Mouse (Mus musculus) heart, embryonic 11.5 days (tissue): ENCODE measurements around the gene Klf16. TPM values are rescaled to one million over a fixed set of nuclear protein-coding genes. Genes with fewer than 3 reads are reported as not detected.
A peak's percentile ranks its signal among the peaks of the same experiment; 100 is the strongest.

Source experiments
- ATAC-seq: fragments of 200-750 bp; cut with Nextera tagmentation; replicated peaks from 2 replicates; pipeline ENCODE4 v1.8.0; 2017; ENCODE audit warnings: moderate library complexity; ENCODE audit not compliant: insufficient number of reproducible peaks, low FRiP score, low TSS enrichment
- H3K27ac ChIP-seq: fragments of 300-500 bp; sonication (generic); 2 replicates; pipeline ENCODE4 v1.5.1; 2014; ENCODE audit warnings: mild to moderate bottlenecking, low read depth, low read length
- H3K27me3 ChIP-seq: fragments of 300-500 bp; sonication (generic); 2 replicates; pipeline ENCODE4 v1.6.1; 2014; ENCODE audit warnings: mild to moderate bottlenecking, low read length, mixed read lengths; ENCODE audit not compliant: control insufficient read depth, insufficient read depth
- H3K36me3 ChIP-seq: fragments of 300-500 bp; sonication (generic); 2 replicates; pipeline ENCODE4 v1.6.1; 2014; ENCODE audit warnings: mild to moderate bottlenecking, low read length, moderate library complexity, mixed read lengths; ENCODE audit not compliant: control insufficient read depth, insufficient read depth
- H3K4me1 ChIP-seq: fragments of 300-500 bp; sonication (generic); 2 replicates; pipeline ENCODE4 v1.6.1; 2014; ENCODE audit warnings: low read length; ENCODE audit not compliant: control insufficient read depth, insufficient read depth
- H3K4me2 ChIP-seq: fragments of 300-500 bp; sonication (generic); 2 replicates; pipeline ENCODE4 v1.6.1; 2014; ENCODE audit warnings: mild to moderate bottlenecking, moderate library complexity
- H3K4me3 ChIP-seq: fragments of 300-500 bp; sonication (generic); 2 replicates; pipeline ENCODE4 v1.5.1; 2014; ENCODE audit warnings: low read depth, low read length
- H3K9ac ChIP-seq: fragments of 300-500 bp; sonication (generic); 2 replicates; pipeline ENCODE4 v1.6.1; 2014; ENCODE audit warnings: mild to moderate bottlenecking, low read depth, low read length, moderate library complexity
- H3K9me3 ChIP-seq: fragments of 300-500 bp; sonication (generic); replicated peaks from 2 replicates; pipeline ENCODE4 v1.6.1; 2016; ENCODE audit warnings: low read length; ENCODE audit not compliant: control insufficient read depth
- WGBS: fragments of 180-500 bp; shearing (Covaris S2); extraction: QIAGEN DNeasy Blood & Tissue Kit; methylation state at CpG from one replicate; pipeline ENCODE4 v1.1.7; 2014; ENCODE audit not compliant: insufficient replicate concordance; 5-methylcytosine and 5-hydroxymethylcytosine counted together
- polyA plus RNA-seq: library from polyadenylated mRNA; unstranded; fragments of >200 nt; fragmentation: Nextera tagmentation; extraction: Ambion mirVana; gene quantifications from 2 replicates; pipeline ENCODE4 v1.2.1, GENCODE M21; 2014

The Klf16 gene
- polyA plus RNA-seq, 1 experiment from 2014 or later: 5.5 TPM

DNA sequence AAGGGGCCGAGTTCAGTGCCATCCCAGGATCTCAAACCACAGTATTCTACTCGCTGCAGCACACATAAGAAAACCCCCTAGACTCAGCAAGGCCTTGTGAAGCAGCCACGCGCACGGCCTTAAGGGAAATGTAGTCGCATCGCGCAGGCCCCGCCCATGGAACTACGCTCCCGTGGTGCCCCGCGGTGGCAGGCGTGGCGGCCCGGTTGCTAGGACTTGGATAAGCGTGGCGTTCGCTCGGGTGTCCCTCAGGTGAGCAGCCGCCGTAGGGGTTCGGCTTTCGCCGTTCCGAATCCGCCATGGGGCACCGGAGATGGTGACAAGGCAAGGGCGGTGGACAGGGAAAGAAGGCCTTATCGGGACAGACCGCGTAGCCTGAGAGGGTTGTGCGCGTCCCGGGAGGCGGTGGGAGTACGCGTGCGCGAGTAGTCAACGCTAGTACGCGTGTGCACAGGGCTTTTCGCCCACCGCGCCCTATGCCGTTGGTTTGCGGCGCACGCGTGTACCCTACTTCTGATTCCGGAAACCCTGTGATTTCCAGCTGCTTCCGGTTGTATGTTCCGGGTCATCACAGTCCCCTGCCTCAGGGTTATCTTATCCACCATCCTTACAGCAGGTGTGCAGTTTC, 25.7 kb upstream of the Klf16 start, which contains the start of the genes Scamp4 and Adat3:
TSS of gene Scamp4 (plus strand) at position 175 of the 628 bp plus-strand sequence.
TSS of gene Adat3 (plus strand) at position 183 of the 628 bp plus-strand sequence.
- Histone ChIP-seq H3K9ac (peak within 1 kb of the TSS; percentile 71), H3K4me3 (peak within 1 kb of the TSS; percentile 65), H3K4me1 (peaks cover 7% of the 10 kb centered on the region), H3K27ac (peak within 1 kb of the TSS; percentile 58), H3K36me3 (peaks cover 8% of the 10 kb centered on the region; the same call in 1 of the 2 replicates), H3K4me2 (peak within 1 kb of the TSS; percentile 80), H3K27me3 (no peaks in the 10 kb centered on the region), H3K9me3 (no peaks in the 10 kb centered on the region)
- WGBS: under 1% methylated on average over 54 of the region's 54 CpGs
- peak; percentile 87 for ATAC-seq

- Histone ChIP-seq H3K27ac (no peak overlapping the region), H3K36me3 (no peaks in the 10 kb centered on the region), H3K9me3 (no peaks in the 10 kb centered on the region), H3K4me2 (no peak overlapping the region), H3K4me1 (no peaks in the 10 kb centered on the region), H3K27me3 (no peaks in the 10 kb centered on the region), H3K9ac (no peak overlapping the region), H3K4me3 (no peak overlapping the region)
- ATAC-seq: no peak
- 31% methylated on average over 4 of the region's 4 CpGs for WGBS
Observed at GRCm38 (mm10) chr10:80596318-80596717, 19.2 kb upstream of the Klf16 start.

- no peaks in the 10 kb centered on the region for H3K9me3 ChIP-seq
- ATAC-seq: peak; percentile 93
- H3K4me3 ChIP-seq: peak within 1 kb of the TSS; percentile 92
- H3K9ac ChIP-seq: peak within 1 kb of the TSS; percentile 91
- no peaks in the 10 kb centered on the region for H3K27me3 ChIP-seq
- peak within 1 kb of the TSS; percentile 87 for H3K4me2 ChIP-seq
- H3K4me1 ChIP-seq: peaks cover 21% of the 10 kb centered on the region
- WGBS: under 1% methylated on average over 70 of the region's 73 CpGs
- peak within 1 kb of the TSS; percentile 55; the same call in 1 of the 2 replicates for H3K27ac ChIP-seq
- H3K36me3 ChIP-seq: no peaks in the 10 kb centered on the region
Observed at GRCm38 (mm10) chr10:80589879-80590854, 13.0 kb upstream of the Klf16 start, which contains the start of gene Abhd17a. Gene Abhd17a, minus strand, starts transcription at chr10:80590341.

GRCm38 (mm10) chr10:80589127-80589878, 12.2 kb upstream of the Klf16 start:
- peak overlapping the region; percentile 91 for H3K9ac ChIP-seq
- peak overlapping the region; percentile 92 for H3K4me3 ChIP-seq
- no peaks in the 10 kb centered on the region for H3K9me3 ChIP-seq
- peaks cover 21% of the 10 kb centered on the region for H3K4me1 ChIP-seq
- WGBS: 12% methylated on average over 12 of the region's 12 CpGs
- peak overlapping the region; percentile 55; the same call in 1 of the 2 replicates for H3K27ac ChIP-seq
- H3K4me2 ChIP-seq: peak overlapping the region; percentile 87
- no peaks in the 10 kb centered on the region for H3K27me3 ChIP-seq
- ATAC-seq: no peak
- H3K36me3 ChIP-seq: no peaks in the 10 kb centered on the region

- Histone ChIP-seq H3K9ac (peak overlapping the region; percentile 17), H3K4me1 (peaks cover 21% of the 10 kb centered on the region), H3K27me3 (no peaks in the 10 kb centered on the region), H3K27ac (peak overlapping the region; percentile 75), H3K9me3 (no peaks in the 10 kb centered on the region), H3K4me3 (no peak overlapping the region), H3K4me2 (peak overlapping the region; percentile 36), H3K36me3 (peaks cover 4% of the 10 kb centered on the region)
- WGBS: 41% methylated on average over 3 of the region's 4 CpGs
- no peak for ATAC-seq
Observed at GRCm38 (mm10) chr10:80587305-80587657, 10.2 kb upstream of the Klf16 start.

DNA sequence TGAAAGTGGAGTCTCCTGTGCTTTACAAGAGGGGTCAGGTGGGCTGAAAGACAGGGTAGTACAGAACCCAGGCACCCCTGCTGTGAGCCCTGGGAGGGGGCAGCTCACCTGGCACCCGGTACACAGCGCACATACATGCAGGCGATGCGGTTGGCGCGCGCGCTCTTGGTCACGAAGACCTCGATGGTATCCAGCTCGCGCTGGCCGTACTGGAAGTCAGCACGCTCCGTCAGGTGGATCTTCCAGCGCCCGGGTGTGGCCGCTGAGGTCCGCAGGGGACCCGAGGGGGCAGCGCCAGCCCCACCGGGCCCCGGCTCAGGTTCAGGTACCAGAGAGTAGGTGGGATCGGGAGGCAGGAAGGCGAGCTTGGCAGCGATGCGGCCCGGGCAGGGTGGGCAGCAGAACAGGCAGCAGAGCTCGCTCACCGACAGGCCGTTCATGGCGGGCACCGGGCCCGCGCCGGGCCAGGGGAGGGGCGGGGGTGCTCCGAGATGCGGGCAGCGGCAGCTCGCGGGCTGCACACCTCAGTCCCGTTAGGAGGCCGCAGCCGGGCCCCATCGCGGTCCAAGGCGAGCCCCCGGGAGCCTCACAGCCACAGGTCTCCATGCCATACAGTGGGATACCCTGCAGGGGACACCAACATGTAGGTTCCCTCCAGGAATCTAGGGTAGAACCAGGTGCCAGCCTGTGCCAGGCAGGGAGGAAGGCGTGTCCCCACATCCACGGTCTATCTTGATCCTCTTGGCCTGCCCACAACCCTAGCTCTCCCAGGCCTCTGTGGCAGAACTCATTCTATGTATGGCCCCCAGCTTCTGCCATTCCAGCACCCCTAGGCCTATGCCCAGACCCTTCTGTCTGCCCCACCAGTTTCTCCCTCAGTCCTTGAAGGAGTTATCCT, 9.5 kb upstream of the Klf16 start:
- peaks cover 4% of the 10 kb centered on the region for H3K36me3 ChIP-seq
- 90% methylated on average over 45 of the region's 51 CpGs for WGBS

DNA sequence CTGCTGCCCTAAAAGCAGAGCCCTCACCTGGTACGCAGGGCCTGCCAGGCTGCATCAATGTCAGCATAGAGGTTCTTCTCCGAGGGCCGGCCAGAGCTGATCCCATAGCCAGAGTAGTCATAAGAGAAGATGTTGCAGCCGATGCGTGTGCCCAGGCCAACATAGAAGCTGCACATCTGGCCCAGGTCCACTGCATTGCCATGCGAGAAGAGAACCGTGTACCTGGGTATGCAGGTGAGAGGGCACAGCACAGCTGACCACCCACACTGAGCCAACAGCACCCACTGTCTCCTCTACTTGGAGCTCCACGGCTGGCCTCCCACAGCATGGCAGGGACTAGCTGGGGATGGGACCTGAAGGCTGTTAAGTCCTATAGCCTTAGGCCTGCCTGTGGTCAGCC, 8.5 kb upstream of the Klf16 start:
- no peak overlapping the region for H3K9ac ChIP-seq
- H3K4me2 ChIP-seq: peak overlapping the region; percentile 27
- ATAC-seq: no peak
- no peaks in the 10 kb centered on the region for H3K9me3 ChIP-seq
- peaks cover 4% of the 10 kb centered on the region for H3K36me3 ChIP-seq
- no peak overlapping the region for H3K27ac ChIP-seq
- 0 out of 2 replicates have a peak overlapping the region, but pooled peaks have one; percentile 1 for H3K4me3 ChIP-seq
- H3K4me1 ChIP-seq: peaks cover 21% of the 10 kb centered on the region
- 95% methylated on average over 8 of the region's 8 CpGs for WGBS
- no peaks in the 10 kb centered on the region for H3K27me3 ChIP-seq

More for the DNA sequence above, 9.5 kb upstream of the Klf16 start:
- H3K9ac ChIP-seq: peak overlapping the region; percentile 17
- no peaks in the 10 kb centered on the region for H3K9me3 ChIP-seq
- H3K4me3 ChIP-seq: no peak overlapping the region; the same call in 1 of the 2 replicates
- no peak for ATAC-seq
- peaks cover 21% of the 10 kb centered on the region for H3K4me1 ChIP-seq
- peak overlapping the region; percentile 36 for H3K4me2 ChIP-seq
- H3K27ac ChIP-seq: peak overlapping the region; percentile 75
- H3K27me3 ChIP-seq: no peaks in the 10 kb centered on the region
